Mouse (Mus musculus) adrenal gland, postnatal 14 days (tissue): ENCODE data around the gene Irf2bpl. TPM values are rescaled to one million over a fixed set of nuclear protein-coding genes. Genes with fewer than 3 reads are reported as not detected.

Experiments
- DNase-seq: peaks from one replicate; pipeline ENCODE4 v3.0.0; 2021; ENCODE audit warnings: mixed read lengths
- total RNA-seq: library from RNA; stranded (reverse); gene quantifications from 2 replicates; pipeline ENCODE4 v1.2.3, GENCODE M21; 2021

The Irf2bpl gene
- total RNA-seq, 1 experiment from 2014 or later = 48.4 TPM

- DNase-seq = peak; percentile 47
Measured at GRCm38 (mm10) chr12:86859924-86860790, 24.4 kb downstream of the Irf2bpl start.

- DNase-seq = peak; percentile 37
Measured at GRCm38 (mm10) chr12:86858983-86859872, 25.4 kb downstream of the Irf2bpl start.

- no peak for DNase-seq
Measured at GRCm38 (mm10) chr12:86858498-86858897, 26.1 kb downstream of the Irf2bpl start.

GRCm38 (mm10) chr12:86857290-86857689, 27.3 kb downstream of the Irf2bpl start:
- peak; percentile 62 for DNase-seq

- peak; percentile 69 for DNase-seq
Measured at GRCm38 (mm10) chr12:86855670-86856069, 28.9 kb downstream of the Irf2bpl start.

GRCm38 (mm10) chr12:86853516-86853915, 31.1 kb downstream of the Irf2bpl start:
- DNase-seq = no peak

GRCm38 (mm10) chr12:86851313-86851712, 33.3 kb downstream of the Irf2bpl start:
- DNase-seq = no peak

- no peak for DNase-seq
Measured at GRCm38 (mm10) chr12:86850746-86851145, 33.9 kb downstream of the Irf2bpl start.

- DNase-seq = no peak
Measured at GRCm38 (mm10) chr12:86849945-86850626, 34.5 kb downstream of the Irf2bpl start.

GRCm38 (mm10) chr12:86842866-86843459, 41.6 kb downstream of the Irf2bpl start:
- no peak for DNase-seq

GRCm38 (mm10) chr12:86840526-86840925, 44.1 kb downstream of the Irf2bpl start:
- DNase-seq = no peak

GRCm38 (mm10) chr12:86838181-86838580, 46.4 kb downstream of the Irf2bpl start:
- no peak for DNase-seq

GRCm38 (mm10) chr12:86836431-86837047, 48.1 kb downstream of the Irf2bpl start:
- DNase-seq = peak; percentile 96

- no peak for DNase-seq
Measured at GRCm38 (mm10) chr12:86835899-86836298, 48.7 kb downstream of the Irf2bpl start.

- DNase-seq = peak; percentile 54
Measured at GRCm38 (mm10) chr12:86834416-86834772, 50.2 kb downstream of the Irf2bpl start.

GRCm38 (mm10) chr12:86833711-86834415, 50.7 kb downstream of the Irf2bpl start:
- peak; percentile 95 for DNase-seq

- DNase-seq = no peak
Measured at GRCm38 (mm10) chr12:86832551-86833182, 51.9 kb downstream of the Irf2bpl start.

GRCm38 (mm10) chr12:86831591-86832550, 52.7 kb downstream of the Irf2bpl start:
- DNase-seq = peak; percentile 90
